Mouse (Mus musculus): ENCODE measurements at regions not wholly inside any gene's neighbourhood (a gene's known extent, or its start where the extent isn't known, plus 50 kb on each side); places are given as distances from the start of the nearest gene placed in this dataset.

DNA sequence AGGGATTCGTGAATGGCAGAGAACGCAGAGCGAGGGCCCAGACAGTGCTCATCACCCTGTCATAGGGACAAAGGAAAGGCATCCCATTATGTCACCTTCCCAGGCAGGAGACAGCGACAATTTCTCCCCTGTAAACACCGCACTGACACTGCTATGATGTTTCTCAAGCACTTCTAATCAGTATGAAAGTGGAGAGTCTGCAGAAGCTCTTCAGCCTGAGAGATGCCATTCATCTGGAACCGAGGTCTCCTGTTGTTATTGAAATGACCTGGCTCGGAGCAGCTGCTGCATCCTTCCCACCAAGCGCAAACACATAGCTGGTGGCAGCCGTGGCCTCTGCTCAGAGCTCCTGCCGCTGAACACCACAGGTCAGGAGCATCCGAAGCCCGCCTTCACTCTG, 380.5 kb upstream of the Smim15 start:
- H3K36me3 ChIP-seq: no peaks in the 10 kb centered on the region
- H3K4me1 ChIP-seq: peaks cover 31% of the 10 kb centered on the region
- 9% methylated on average over 12 of the region's 12 CpGs for WGBS
- H3K27ac ChIP-seq: peak overlapping the region; percentile 62
- peak overlapping the region; percentile 24 for H3K4me2 ChIP-seq (replicated peaks)
- H3K9ac ChIP-seq: no peak overlapping the region
- no peaks in the 10 kb centered on the region for H3K27me3 ChIP-seq
- no peak overlapping the region for H3K4me3 ChIP-seq
- peak; percentile 63 for ATAC-seq (ENCODE audit: low FRiP score)
- H3K9me3 ChIP-seq (replicated peaks): no peaks in the 10 kb centered on the region

DNA sequence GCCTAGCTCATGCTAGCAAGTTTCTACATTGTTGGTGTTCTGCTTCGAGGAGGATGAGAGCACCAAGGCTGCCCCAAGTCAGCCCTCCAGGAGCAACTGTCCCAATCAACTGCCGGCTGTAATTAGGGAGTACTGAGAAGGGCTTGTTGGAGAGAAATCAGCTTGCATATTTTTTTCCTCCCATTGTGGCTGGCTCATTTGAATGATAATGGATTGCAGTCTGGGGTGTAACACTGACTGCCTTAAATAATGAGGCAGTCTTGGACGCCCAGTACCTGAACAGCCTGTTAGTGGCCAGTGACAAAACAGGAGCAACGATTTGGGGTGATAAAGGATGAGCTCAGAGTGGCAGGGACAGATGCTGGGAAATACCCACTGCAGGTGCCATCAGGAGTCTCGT, 382.8 kb upstream of the Smim15 start:
- peaks cover 27% of the 10 kb centered on the region for H3K4me1 ChIP-seq
- peak overlapping the region; percentile 44; the same call in 1 of the 2 replicates for H3K27ac ChIP-seq
- no peak overlapping the region for H3K4me3 ChIP-seq
- H3K9ac ChIP-seq: no peak overlapping the region
- no peaks in the 10 kb centered on the region for H3K27me3 ChIP-seq
- no peak overlapping the region for H3K4me2 ChIP-seq (replicated peaks)
- H3K9me3 ChIP-seq (replicated peaks): no peaks in the 10 kb centered on the region
- ATAC-seq (ENCODE audit: low FRiP score): peak; percentile 56; the same call in 1 of the 2 replicates
- no peaks in the 10 kb centered on the region for H3K36me3 ChIP-seq
- WGBS: 21% methylated on average over 5 of the region's 5 CpGs

DNA sequence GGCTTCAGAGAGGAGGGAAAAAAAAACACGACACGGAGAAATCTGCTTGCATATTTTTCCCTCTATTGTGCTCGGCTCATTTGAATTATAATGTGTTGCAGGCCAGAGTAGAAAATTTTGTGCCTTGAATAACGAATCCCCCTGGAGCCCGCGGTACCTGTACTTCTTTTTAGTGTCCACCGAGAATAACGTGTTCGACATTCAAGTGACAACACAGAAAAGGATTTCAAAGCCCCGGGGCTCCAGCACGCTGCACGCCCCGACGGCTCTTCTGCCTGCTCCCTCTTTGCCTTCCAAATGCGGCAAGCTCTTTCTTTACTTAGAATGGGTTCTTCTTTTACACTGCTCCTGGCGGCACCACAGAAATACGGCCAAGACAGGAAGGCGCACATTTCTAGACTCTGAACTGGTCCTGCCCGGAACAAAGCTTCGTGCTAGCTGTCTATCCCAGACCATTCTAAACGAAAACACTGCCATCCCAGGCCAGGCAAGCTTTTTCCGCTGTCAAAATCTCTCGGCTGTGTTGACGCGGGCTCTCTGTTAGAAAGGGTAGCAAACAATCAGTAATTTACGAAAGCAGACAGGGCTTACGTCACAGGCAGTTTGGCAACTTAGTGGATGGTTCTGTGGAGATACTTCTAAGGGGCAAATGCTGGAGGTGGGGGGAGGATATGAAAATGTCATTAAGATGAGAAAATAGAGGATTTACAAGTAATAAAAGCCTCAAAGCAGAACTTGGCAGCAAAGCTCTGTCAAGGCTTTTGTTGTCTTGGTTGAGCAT, 398.2 kb upstream of the Smim15 start:
- 2% methylated on average over 27 of the region's 27 CpGs for WGBS
- peak overlapping the region; percentile 42 for H3K4me3 ChIP-seq
- H3K27me3 ChIP-seq: peaks cover 10% of the 10 kb centered on the region; the same call in 1 of the 2 replicates
- ATAC-seq (ENCODE audit: low FRiP score): peak; percentile 26
- peak overlapping the region; percentile 85 for H3K27ac ChIP-seq
- peak overlapping the region; percentile 64 for H3K4me2 ChIP-seq (replicated peaks)
- H3K9me3 ChIP-seq (replicated peaks): no peaks in the 10 kb centered on the region
- peak overlapping the region; percentile 62 for H3K9ac ChIP-seq
- no peaks in the 10 kb centered on the region for H3K36me3 ChIP-seq
- H3K4me1 ChIP-seq: peaks cover 24% of the 10 kb centered on the region

DNA sequence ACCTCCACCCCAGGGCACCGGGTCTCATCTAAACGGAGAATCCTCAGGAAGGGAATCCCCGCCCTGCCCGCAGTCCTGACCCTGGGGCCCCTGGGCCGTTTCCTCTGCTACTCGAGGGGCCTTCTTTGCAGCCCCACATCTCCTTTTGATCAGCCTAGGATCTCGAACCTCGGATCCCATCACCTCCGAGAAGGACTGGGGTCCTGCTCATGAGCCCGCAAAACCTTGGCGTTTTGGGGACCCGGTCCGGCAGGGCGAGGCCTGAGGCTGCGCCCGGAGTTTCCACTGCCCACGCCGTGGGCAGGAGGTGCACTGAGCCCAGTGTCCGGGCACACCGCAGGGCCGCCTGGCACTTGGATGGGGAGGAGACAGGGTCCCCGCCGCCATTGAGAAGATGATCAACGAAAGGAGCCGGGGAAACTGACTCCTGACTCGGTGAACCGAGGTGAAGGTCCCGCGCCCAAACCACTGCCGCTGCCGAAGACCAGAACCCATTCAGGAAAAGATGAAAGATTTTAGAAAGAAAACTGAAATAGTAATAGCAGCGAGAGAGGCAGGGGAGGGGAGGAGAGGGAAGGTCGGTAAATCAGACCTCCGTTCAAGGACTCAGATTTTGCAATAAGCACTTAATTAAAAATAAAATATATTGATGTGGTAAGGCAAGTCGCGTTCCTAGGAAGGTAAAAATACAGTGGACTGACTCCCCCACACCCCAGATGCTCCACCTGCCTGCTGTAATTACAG, 399.0 kb upstream of the Smim15 start:
- no peaks in the 10 kb centered on the region for H3K36me3 ChIP-seq
- peaks cover 24% of the 10 kb centered on the region for H3K4me1 ChIP-seq
- H3K4me2 ChIP-seq (replicated peaks): peak overlapping the region; percentile 64
- H3K4me3 ChIP-seq: peak overlapping the region; percentile 42
- H3K27me3 ChIP-seq: peaks cover 10% of the 10 kb centered on the region; the same call in 1 of the 2 replicates
- ATAC-seq (ENCODE audit: low FRiP score): no peak
- H3K27ac ChIP-seq: peak overlapping the region; percentile 85
- no peaks in the 10 kb centered on the region for H3K9me3 ChIP-seq (replicated peaks)
- peak overlapping the region; percentile 62 for H3K9ac ChIP-seq
- WGBS: 2% methylated on average over 36 of the region's 36 CpGs

DNA sequence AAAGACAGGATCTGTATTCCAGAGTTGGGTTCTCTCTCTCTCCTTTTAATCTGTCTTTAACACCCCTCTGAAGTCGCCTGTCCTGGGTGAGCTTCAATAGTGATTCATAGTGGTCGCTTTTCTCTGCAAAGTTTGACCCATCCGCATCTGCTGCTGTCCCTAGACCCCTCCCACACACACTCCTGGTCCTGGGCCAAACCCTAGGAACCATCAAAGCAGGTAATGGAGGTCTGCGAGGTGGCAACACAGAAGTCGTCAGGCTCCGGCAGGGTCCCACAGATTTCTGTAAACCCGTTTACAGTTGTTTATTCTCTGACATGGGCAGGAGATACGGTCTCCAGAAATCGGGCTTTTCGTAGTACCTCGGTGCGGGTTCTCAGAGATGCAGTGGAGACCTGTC, 399.5 kb upstream of the Smim15 start:
- Histone ChIP-seq H3K4me1 (peaks cover 20% of the 10 kb centered on the region), H3K4me2 (replicated peaks) (peak overlapping the region; percentile 64), H3K27me3 (peaks cover 10% of the 10 kb centered on the region; the same call in 1 of the 2 replicates), H3K9ac (peak overlapping the region; percentile 62; the same call in 1 of the 2 replicates), H3K9me3 (replicated peaks) (no peaks in the 10 kb centered on the region), H3K4me3 (peak overlapping the region; percentile 42), H3K36me3 (no peaks in the 10 kb centered on the region), H3K27ac (no peak overlapping the region)
- WGBS: 36% methylated on average over 12 of the region's 12 CpGs
- ATAC-seq (ENCODE audit: low FRiP score): no peak

DNA sequence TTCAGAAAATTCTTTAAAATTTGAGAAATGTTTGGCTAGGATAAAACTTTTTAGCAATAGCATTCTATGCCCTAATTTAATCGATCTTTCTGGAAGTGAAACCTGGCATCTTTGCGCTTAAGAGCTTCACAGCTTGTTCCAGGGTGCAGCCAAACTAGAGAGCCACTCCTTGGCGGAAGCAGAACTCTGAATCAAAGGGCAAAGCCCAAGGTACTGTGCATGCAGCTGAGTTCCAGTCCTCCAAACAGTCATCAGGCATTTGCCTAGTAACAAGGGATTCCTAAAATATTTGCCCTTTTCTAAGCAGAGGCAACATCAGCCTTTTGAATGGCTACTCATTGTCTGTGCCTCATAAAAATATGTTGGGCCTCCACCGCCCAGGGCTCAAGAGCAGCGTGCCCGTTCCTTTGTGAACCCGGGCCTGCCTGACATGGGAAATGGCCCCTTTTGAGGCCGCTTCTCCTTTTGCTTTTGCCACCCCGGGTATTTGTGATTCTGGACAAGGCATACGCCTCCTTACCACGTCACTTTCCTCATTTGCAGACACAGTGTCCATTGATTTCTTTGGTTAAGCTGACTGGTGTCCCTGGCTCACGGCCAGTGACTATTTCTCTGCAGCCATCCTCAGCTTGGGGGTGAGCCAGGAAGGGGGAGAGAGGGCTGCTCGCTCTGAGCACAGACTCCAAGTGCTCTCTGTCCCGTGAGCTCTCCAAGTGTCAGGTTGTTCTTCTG, 402.2 kb upstream of the Smim15 start:
- Histone ChIP-seq H3K4me2 (replicated peaks) (no peak overlapping the region), H3K27me3 (peaks cover 7% of the 10 kb centered on the region; the same call in 1 of the 2 replicates), H3K9me3 (replicated peaks) (no peaks in the 10 kb centered on the region)

DNA sequence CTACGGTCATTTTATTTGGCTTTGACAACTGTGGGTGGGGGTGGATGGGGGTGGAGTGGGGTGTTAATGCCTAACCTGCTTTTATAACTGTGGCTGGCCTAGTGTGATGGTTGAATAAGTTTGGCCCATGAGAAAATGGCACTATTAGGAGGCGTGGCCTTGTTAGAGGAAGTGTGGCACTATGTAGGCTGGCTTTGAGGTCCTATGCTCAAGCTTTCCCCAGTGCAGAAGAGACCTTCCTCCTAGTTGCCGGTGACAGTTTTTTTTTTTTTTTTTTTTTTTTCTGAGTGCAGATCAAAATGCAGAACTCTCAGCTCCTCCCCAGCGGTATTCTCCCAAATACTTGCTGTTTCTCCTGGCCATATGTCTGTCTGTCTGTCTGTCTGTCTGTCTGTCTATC, 404.6 kb upstream of the Smim15 start:
- Histone ChIP-seq H3K9me3 (replicated peaks) (no peaks in the 10 kb centered on the region), H3K4me2 (replicated peaks) (no peak overlapping the region), H3K4me3 (no peak overlapping the region), H3K36me3 (no peaks in the 10 kb centered on the region), H3K27ac (no peak overlapping the region), H3K4me1 (peaks cover 11% of the 10 kb centered on the region), H3K27me3 (peaks cover 5% of the 10 kb centered on the region; the same call in 1 of the 2 replicates), H3K9ac (no peak overlapping the region)
- ATAC-seq (ENCODE audit: low FRiP score): no peak
- WGBS: 83% methylated on average over 4 of the region's 4 CpGs

More for the DNA sequence above, 402.2 kb upstream of the Smim15 start:
- 35% methylated on average over 14 of the region's 14 CpGs for WGBS
- Histone ChIP-seq H3K4me3 (no peak overlapping the region), H3K36me3 (no peaks in the 10 kb centered on the region), H3K9ac (no peak overlapping the region), H3K4me1 (peaks cover 20% of the 10 kb centered on the region), H3K27ac (no peak overlapping the region)
- peak; percentile 77 for ATAC-seq (ENCODE audit: low FRiP score)

DNA sequence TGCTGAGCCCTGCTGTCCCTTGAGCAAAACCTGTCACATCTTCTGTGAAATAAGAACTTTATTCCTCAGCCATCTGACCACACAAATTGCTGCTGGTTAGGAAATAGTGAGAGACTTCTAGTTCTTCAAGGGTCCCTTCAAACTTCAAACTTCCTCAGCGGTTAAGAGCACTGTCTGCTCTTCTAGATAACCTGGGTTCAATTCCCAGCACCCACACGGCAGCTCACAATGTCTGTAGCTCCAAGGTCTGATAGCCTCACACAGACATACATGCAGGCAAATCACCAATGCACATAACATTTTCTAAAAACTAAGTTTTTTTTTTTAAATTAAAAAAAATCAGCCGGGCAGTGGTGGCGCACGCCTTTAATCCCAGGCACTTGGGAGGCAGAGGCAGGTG, 407.0 kb upstream of the Smim15 start:
- Histone ChIP-seq H3K4me3 (no peak overlapping the region), H3K27me3 (no peaks in the 10 kb centered on the region), H3K27ac (no peak overlapping the region), H3K9ac (no peak overlapping the region), H3K4me2 (replicated peaks) (no peak overlapping the region), H3K36me3 (no peaks in the 10 kb centered on the region), H3K9me3 (replicated peaks) (no peaks in the 10 kb centered on the region), H3K4me1 (peaks cover 9% of the 10 kb centered on the region)
- WGBS: 92% methylated on average over 5 of the region's 5 CpGs
- ATAC-seq (ENCODE audit: low FRiP score): no peak

DNA sequence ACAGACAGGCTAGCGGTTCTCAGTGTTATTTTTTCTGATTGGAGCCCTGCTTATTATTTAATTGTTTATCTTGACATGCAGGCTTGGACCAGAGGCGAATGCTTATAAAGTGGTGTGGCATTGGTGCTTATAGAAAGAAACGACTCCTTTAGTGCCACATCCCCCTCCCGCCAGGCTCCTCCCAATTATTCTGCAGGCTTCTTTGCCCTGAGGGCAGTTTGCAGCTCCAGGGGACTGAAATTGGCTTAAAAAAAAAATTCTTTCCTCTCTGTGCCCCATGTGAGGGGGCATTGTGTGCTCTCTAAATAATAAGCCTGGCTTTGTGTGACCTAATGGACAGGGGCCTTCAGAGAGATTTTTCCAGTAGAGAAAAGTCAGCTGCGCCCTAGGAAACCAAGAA, 409.1 kb upstream of the Smim15 start:
- WGBS: 26% methylated on average over 5 of the region's 5 CpGs
- no peak overlapping the region for H3K4me2 ChIP-seq (replicated peaks)
- no peak overlapping the region for H3K4me3 ChIP-seq
- 0 out of 2 replicates have a peak, but pooled peaks have one; percentile 46 for ATAC-seq (ENCODE audit: low FRiP score)
- no peaks in the 10 kb centered on the region for H3K9me3 ChIP-seq (replicated peaks)
- peaks cover 9% of the 10 kb centered on the region for H3K4me1 ChIP-seq
- no peaks in the 10 kb centered on the region for H3K27me3 ChIP-seq
- no peak overlapping the region for H3K9ac ChIP-seq
- H3K27ac ChIP-seq: 0 out of 2 replicates have a peak overlapping the region, but pooled peaks have one; percentile 35
- no peaks in the 10 kb centered on the region for H3K36me3 ChIP-seq

DNA sequence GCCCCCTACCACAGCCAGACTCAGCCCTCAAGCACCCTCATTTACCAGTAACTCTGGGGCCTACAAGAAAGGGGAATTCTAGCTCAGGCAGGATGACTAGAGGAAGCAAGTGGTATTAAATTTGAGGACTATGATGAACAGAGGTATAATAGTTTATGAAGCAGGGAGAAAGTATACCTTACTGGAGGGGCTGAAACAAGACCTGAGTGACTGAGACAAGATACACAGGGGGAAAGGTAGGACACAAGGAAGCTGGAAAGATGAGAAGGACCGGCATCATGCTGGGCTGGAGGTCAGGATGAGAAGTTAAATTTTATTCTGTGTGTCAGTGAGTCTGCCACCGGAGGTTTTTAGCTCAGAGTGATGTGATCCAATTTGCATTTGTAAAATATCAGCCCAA, 417.2 kb upstream of the Smim15 start:
- H3K4me3 ChIP-seq: no peak overlapping the region
- H3K27ac ChIP-seq: no peak overlapping the region
- ATAC-seq (ENCODE audit: low FRiP score): no peak
- no peak overlapping the region for H3K9ac ChIP-seq
- 73% methylated on average over 2 of the region's 2 CpGs for WGBS
- no peak overlapping the region for H3K4me2 ChIP-seq (replicated peaks)
- peaks cover 5% of the 10 kb centered on the region; the same call in 1 of the 2 replicates for H3K27me3 ChIP-seq
- H3K9me3 ChIP-seq (replicated peaks): no peaks in the 10 kb centered on the region
- no peaks in the 10 kb centered on the region for H3K36me3 ChIP-seq
- H3K4me1 ChIP-seq: no peaks in the 10 kb centered on the region

DNA sequence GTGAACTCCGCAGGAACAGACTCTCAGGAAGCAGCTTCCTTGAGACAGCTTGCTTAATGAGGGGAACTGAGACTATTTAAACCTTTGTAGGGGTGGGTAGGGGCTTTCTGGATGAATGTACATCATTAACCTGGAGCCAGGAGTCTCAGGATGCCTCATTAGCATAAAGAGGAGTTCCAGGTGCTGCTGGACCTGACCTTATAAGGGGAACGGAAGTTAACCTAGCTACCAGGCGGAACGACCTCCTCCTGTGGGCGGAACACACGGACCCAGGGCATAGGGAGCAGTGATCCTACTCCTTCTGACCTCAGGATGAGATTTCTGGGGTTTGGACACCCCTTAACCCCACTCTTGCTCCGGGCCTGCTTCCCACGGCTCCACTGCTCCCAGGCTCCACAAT, 417.6 kb upstream of the Smim15 start:
- Histone ChIP-seq H3K36me3 (no peaks in the 10 kb centered on the region), H3K9me3 (replicated peaks) (no peaks in the 10 kb centered on the region), H3K9ac (no peak overlapping the region), H3K4me2 (replicated peaks) (no peak overlapping the region), H3K4me3 (no peak overlapping the region), H3K4me1 (no peaks in the 10 kb centered on the region), H3K27me3 (peaks cover 5% of the 10 kb centered on the region; the same call in 1 of the 2 replicates), H3K27ac (no peak overlapping the region)
- 64% methylated on average over 8 of the region's 8 CpGs for WGBS
- no peak for ATAC-seq (ENCODE audit: low FRiP score)

DNA sequence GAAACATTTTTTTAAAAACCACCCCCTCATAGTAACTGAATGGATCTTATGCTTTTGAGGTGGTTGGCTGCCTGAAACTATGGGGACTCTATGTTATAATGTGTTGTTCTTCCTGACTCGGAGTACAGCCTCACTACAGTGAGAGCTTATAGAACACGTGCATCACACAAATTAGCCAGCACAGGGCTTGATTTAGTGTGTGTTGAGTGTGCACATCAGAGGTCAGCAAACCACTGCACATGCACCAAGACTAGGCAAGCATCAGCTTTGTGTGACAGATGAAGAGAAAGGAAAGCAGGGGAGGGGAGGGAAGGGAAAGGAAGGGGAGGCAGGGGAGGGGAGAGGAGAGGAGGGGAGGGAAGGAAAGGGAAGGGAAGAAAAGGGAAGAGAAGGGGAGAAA, 422.9 kb upstream of the Smim15 start:
- no peak overlapping the region for H3K9ac ChIP-seq
- H3K9me3 ChIP-seq (replicated peaks): no peaks in the 10 kb centered on the region
- 61% methylated on average over 2 of the region's 2 CpGs for WGBS
- H3K27me3 ChIP-seq: peaks cover 5% of the 10 kb centered on the region; the same call in 1 of the 2 replicates
- no peak overlapping the region for H3K27ac ChIP-seq
- H3K4me3 ChIP-seq: no peak overlapping the region
- H3K4me1 ChIP-seq: peaks cover 33% of the 10 kb centered on the region
- no peaks in the 10 kb centered on the region for H3K36me3 ChIP-seq
- H3K4me2 ChIP-seq (replicated peaks): no peak overlapping the region
- ATAC-seq (ENCODE audit: low FRiP score): no peak

All from hindbrain, embryonic 12.5 days (tissue).